Mouse (Mus musculus) heart, embryonic 16.5 days (tissue): ENCODE data around the gene Ifi207. TPM values are rescaled to one million over a fixed set of nuclear protein-coding genes. Genes with fewer than 3 reads are reported as not detected.
"Not testable (repeated sequence)": the region's sequence is repeated elsewhere in the genome, so short reads cannot be mapped to it uniquely, and the experiment has no call there.

ENCODE experiments used
- ATAC-seq: fragments of 200-750 bp; cut with Nextera tagmentation; replicated peaks from 2 replicates; pipeline ENCODE4 v1.8.0; 2017; ENCODE audit warnings: moderate number of reproducible peaks; ENCODE audit not compliant: insufficient read depth, low FRiP score; ENCODE audit errors: extremely low read depth
- H3K27ac ChIP-seq: fragments of 300-500 bp; sonication (generic); 2 replicates; pipeline ENCODE4 v1.5.1; 2014; ENCODE audit warnings: mild to moderate bottlenecking, low read length, control low read depth, moderate library complexity
- H3K27me3 ChIP-seq: fragments of 300-500 bp; sonication (generic); 2 replicates; pipeline ENCODE4 v1.6.1; 2014; ENCODE audit warnings: low read length, mixed read lengths; ENCODE audit not compliant: control insufficient read depth, insufficient read depth
- H3K36me3 ChIP-seq: fragments of 300-500 bp; sonication (generic); 2 replicates; pipeline ENCODE4 v1.6.1; 2014; ENCODE audit not compliant: control insufficient read depth, insufficient read depth
- H3K4me1 ChIP-seq: fragments of 300-500 bp; sonication (generic); 2 replicates; pipeline ENCODE4 v1.6.1; 2014; ENCODE audit warnings: low read length, mixed read lengths; ENCODE audit not compliant: control insufficient read depth, insufficient read depth
- H3K4me2 ChIP-seq: fragments of 300-500 bp; sonication (generic); 2 replicates; pipeline ENCODE4 v1.6.1; 2014; ENCODE audit warnings: low read depth, mild to moderate bottlenecking, control low read depth, low read length
- H3K4me3 ChIP-seq: fragments of 300-500 bp; sonication (generic); 2 replicates; pipeline ENCODE4 v1.5.1; 2014; ENCODE audit warnings: mild to moderate bottlenecking, control low read depth, low read length
- H3K9ac ChIP-seq: fragments of 300-500 bp; sonication (generic); 2 replicates; pipeline ENCODE4 v1.6.1; 2014; ENCODE audit warnings: low read length, control low read depth
- H3K9me3 ChIP-seq: fragments of 300-500 bp; sonication (generic); replicated peaks from 2 replicates; pipeline ENCODE4 v1.6.1; 2016; ENCODE audit warnings: low read length; ENCODE audit not compliant: control insufficient read depth
- WGBS: fragments of 180-500 bp; shearing (Covaris S2); extraction: QIAGEN DNeasy Blood & Tissue Kit; methylation state at CpG from one replicate; pipeline ENCODE4 v1.1.7; 2014; 5-methylcytosine and 5-hydroxymethylcytosine counted together
- polyA plus RNA-seq: library from polyadenylated mRNA; unstranded; fragments of >200 nt; fragmentation: Nextera tagmentation; extraction: Ambion mirVana; gene quantifications from 2 replicates; pipeline ENCODE4 v1.2.1, GENCODE M21; 2015

Gene Ifi207
- polyA plus RNA-seq, 1 experiment from 2014 or later, result 0.88 TPM

GRCm38 (mm10) chr1:173694270-173694669 lies 47.3 kb downstream of the Ifi207 start:
- Histone ChIP-seq H3K4me3 (no peak overlapping the region), H3K4me1 (no peaks in the 10 kb centered on the region), H3K4me2 (no peak overlapping the region), H3K27me3 (no peaks in the 10 kb centered on the region), H3K36me3 (no peaks in the 10 kb centered on the region), H3K27ac (no peak overlapping the region), H3K9ac (no peak overlapping the region), H3K9me3 (no peaks in the 10 kb centered on the region)
- 91% methylated on average over 1 of the region's 1 CpGs for WGBS
- no peak for ATAC-seq

GRCm38 (mm10) chr1:173678605-173679004 lies 62.9 kb downstream of the Ifi207 start:
- H3K36me3 ChIP-seq, H3K9ac ChIP-seq, H3K9me3 ChIP-seq, H3K4me3 ChIP-seq, ATAC-seq, H3K27me3 ChIP-seq, H3K4me1 ChIP-seq, H3K4me2 ChIP-seq, H3K27ac ChIP-seq: not testable (repeated sequence)
- WGBS, result 64% methylated on average over 1 of the region's 1 CpGs

- ATAC-seq, H3K9me3 ChIP-seq, H3K4me1 ChIP-seq, H3K36me3 ChIP-seq, H3K9ac ChIP-seq, H3K4me2 ChIP-seq, H3K27ac ChIP-seq, H3K4me3 ChIP-seq, H3K27me3 ChIP-seq: not testable (repeated sequence)
- 43% methylated on average over 3 of the region's 3 CpGs for WGBS
Measured at GRCm38 (mm10) chr1:173673458-173674097, 68.0 kb downstream of the Ifi207 start, which contains the start of gene Ifi208. Gene Ifi208 (plus strand): TSS chr1:173673675.

Other genes starting within 250 kb of the Ifi207 start
- gene Ifi214, start 205.8 kb downstream of the Ifi207 start, polyA plus RNA-seq, result not detected in 2 replicates
- 0.09 and 0.32 TPM in 2 replicates for gene Ifi213, start 142.5 kb downstream of the Ifi207 start, polyA plus RNA-seq
- 0.35 and 0.74 TPM in 2 replicates for gene Ifi209, start 110.8 kb downstream of the Ifi207 start, polyA plus RNA-seq
- gene Ifi208, start 68.1 kb downstream of the Ifi207 start, polyA plus RNA-seq, result 0.08 TPM in 1 of 2 replicates, not detected in the other
- 3.1 and 6.9 TPM in 2 replicates for gene Ifi204, start 25.2 kb upstream of the Ifi207 start, polyA plus RNA-seq
- gene Ifi211, start 171.3 kb upstream of the Ifi207 start, polyA plus RNA-seq, result 2.1 and 4.2 TPM in 2 replicates
- gene Mndal, start 200.7 kb upstream of the Ifi207 start, polyA plus RNA-seq, result 4.7 and 12.2 TPM in 2 replicates
- 2.2 and 4.0 TPM in 2 replicates for gene Ifi203, start 200.9 kb upstream of the Ifi207 start, polyA plus RNA-seq
- gene Ifi202b, start 241.0 kb upstream of the Ifi207 start, polyA plus RNA-seq, result not detected in 2 replicates